Mouse (Mus musculus) bone marrow, adult 2 months (tissue): ENCODE data around the gene Vav3.

Source experiments
- CTCF ChIP-seq: fragments of 200-500 bp; IDR thresholded peaks from 2 replicates; pipeline ENCODE4 v1.5.1; 2011; ENCODE audit warnings: low read length, control low read depth; ENCODE audit not compliant: control insufficient read depth, insufficient read depth
- POLR2A ChIP-seq: fragments of 200-500 bp; IDR thresholded peaks from 2 replicates; pipeline ENCODE4 v1.6.1; 2011; ENCODE audit warnings: low read depth, mild to moderate bottlenecking, control low read depth, low read length, borderline replicate concordance; ENCODE audit not compliant: control insufficient read depth

DNA sequence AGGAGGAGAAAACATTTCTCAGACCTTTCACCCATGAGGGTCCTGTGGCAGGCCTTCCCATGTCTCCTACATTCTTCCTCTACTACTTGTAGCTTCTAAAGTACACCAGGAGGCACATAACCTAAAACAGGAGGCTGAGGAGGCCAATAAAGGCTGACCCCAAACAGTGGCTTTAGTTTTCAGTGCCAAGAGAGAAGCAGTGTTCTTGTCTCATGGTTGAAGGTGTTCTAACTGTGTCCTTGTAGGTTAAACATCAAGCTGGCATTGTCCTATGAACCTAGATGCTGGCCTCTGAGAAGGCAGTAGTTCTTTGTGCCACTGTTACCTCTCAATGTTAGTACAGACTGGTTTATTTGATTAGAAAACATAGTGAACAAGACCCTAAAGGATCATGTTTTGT is 245.5 kb downstream of the Vav3 start:
- TF ChIP-seq CTCF (no peak), POLR2A (no peak)
